Mouse (Mus musculus): ENCODE results near the gene Birc6.

The Birc6 gene

GRCm38 (mm10) chr17:74527729-74528607 lies at the start of gene Birc6:
Birc6 (plus strand) TSS chr17:74528295.
- DNase-seq (ENCODE audit: low read depth, low spot score), result peak; percentile 99

DNA sequence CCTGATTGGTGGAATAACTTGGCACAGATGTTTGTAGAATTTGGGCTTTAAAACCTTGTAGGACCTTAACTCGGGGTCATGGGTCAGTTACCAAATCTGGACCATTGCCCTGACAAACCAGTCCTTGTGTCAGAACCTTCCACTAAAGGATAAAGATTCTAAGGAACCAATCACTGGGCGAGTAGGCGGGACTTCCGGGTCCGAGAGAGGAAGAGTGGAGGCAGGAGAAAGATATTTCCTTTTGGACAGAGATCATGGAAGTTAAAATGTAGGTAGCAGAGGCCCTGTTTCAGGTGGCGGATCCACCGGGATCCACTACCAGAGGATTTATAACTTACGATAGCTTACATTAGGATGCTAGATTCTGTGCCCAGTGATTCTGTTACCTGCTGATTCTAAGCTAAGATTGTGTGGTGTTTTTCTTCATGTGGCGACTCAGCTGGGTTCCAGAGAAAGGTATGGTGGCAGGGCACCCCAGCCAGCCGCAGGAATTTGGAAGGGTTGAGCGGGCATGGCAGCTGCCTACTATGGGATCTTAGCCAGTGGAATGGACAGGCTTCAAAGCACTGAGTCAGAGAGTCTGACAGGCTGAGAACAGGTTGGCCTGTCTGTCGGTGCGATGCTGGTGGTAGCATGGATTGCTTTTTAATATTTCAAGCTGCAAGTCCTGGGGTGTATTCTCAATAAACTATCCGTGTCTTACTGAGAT lies 47.6 kb upstream of the Birc6 start:
- no peak for DNase-seq (ENCODE audit: low read depth, low spot score)

- peak; percentile 91 for DNase-seq (ENCODE audit: low read depth, low spot score)
Observed at GRCm38 (mm10) chr17:74489024-74489900, 38.8 kb upstream of the Birc6 start, which contains the start of gene Yipf4. Yipf4 (plus strand) TSS chr17:74489493.

DNA sequence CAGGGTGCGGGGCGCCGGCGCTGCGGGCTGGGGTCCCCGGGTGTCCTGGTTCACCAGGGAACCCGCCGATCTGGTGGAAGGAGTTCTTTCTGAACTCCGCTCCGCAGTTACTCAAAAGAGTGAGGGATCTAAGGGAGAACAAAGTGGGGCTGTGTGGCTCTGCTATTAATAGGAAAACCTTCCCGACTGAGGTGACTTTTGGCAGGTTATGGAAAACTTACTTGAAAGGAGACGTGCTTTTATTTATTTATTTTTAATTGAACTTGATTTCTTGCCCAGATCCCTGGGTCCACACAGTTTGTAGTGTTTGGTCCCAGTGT lies 38.2 kb upstream of the Birc6 start:
- no peak for DNase-seq (ENCODE audit: low read depth, low spot score)

DNA sequence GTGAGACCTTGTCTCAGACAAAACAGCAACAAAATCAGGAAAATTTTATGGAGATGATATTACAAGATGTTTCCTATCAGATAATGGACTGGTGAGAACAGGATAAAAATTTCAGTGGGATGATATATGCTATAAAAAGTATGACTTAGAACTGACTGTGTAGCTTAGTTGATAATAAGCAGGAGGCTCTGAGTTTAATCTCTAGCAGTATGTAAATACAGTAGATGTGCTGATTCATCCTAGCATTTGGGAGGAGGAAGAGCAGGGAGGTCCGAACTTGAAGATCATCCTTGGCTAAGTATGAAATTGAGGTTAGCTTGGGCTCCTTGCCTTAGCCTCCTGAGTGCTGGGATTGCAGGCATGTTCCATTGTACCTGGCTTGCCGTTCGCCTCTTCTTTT lies 36.5 kb upstream of the Birc6 start:
- DNase-seq (ENCODE audit: low read depth, low spot score), result no peak

GRCm38 (mm10) chr17:74500204-74500603 lies 27.9 kb upstream of the Birc6 start:
- DNase-seq (ENCODE audit: low read depth, low spot score), result no peak

- no peak for DNase-seq (ENCODE audit: low read depth, low spot score)
Observed at GRCm38 (mm10) chr17:74501085-74501484, 27.0 kb upstream of the Birc6 start.

DNA sequence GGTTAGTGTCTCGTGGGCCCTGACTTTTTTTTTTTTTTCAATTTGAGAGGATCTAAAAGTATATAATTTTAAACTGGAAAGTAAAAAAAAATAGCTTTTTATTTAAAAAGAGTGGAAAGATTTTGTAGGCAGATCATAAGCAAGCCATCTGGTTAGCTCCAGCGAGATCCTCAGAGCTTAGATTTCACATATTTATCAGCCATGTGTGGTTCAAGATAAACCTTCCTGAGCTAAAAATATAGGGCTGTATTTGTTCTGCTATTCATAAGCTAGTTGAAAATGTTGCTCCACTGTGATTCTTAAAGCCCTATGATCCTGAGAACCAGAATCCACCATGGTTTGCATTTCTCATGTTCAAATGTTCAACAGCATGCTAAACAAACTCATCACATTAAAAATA lies 20.2 kb upstream of the Birc6 start:
- peak; percentile 20 for DNase-seq (ENCODE audit: low read depth, low spot score)

DNA sequence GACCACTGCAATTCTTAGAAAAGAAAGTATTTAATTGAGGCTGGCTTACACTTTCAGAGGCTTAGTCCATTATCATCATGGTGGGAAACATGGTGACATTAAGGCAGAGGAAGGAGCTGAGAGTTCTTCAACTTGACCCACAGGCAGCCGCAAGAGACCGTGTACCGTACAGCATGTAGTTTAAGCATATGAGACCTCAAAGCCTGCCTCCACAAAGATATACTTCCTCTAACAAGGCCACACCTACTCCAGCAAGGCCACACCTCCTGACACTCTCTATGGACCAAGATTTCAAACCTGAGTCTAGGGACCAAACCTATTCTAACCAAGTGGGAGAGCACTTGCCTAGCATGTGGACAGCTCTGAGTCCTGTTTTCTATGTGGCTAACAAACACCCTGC lies 19.5 kb upstream of the Birc6 start:
- DNase-seq (ENCODE audit: low read depth, low spot score), result no peak

GRCm38 (mm10) chr17:74512308-74512707 lies 15.8 kb upstream of the Birc6 start:
- no peak for DNase-seq (ENCODE audit: low read depth, low spot score)

DNA sequence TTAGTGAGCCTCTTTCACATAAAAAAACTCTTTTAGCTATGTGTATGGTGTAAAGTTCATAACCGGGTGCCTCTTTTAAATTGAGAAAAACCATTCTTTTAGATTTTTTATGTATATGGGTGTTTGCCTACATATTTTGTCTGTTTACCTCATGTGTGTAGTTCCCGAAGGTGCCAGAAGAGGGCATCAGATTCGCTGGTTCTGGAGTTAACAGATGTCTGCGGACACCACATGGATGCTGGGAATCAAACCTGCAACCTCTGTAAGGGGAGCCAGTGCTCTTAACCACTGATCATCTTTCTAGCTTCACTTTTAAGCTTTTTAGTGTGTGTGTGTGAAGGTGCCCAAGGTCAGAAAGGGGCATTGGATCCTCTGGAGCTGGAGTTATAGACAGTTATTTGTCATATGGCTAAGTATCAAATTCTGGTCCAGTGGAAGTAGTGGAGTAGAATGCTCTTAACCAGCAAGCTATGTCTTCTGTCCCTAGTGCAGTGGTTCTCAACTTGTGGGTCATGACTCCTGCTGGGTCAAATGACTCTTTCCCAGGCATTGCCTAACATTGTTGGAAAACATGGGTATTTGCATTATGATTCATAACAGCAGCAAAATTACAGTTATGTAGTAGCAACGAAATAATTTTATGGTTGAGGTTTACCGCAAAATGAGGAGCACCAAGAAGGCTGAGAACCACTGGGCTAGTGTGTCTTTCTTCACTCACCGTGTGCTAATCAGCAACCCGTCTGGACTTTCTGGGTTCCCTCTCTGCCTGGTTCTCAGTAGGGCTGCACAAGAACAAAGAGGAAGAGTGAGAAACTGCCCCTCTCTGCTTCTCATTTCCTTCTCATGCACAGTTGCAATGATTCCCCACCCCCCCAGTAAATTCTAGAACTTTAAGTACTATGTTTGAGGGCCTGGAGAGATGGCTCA lies 5.0 kb upstream of the Birc6 start:
- no peak for DNase-seq (ENCODE audit: low read depth, low spot score)

DNA sequence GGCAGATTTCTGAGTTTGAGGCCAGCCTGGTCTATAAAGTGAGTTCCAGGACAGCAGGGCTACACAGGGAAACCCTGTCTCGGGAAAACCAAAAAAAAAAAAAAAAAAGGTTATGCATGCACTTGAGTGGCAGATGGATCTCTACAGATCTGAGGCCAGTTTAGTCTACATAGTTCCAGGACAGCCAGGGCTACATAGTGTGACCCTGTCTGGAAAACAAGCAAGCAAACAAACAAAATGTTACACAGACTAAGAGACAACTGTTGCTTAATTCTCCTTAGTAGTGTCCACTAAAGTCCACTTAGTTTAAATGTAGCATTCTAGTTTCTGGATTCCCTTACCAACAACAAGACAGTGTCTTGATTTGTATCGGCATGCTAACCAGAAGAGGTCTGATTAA lies 2.0 kb upstream of the Birc6 start:
- DNase-seq (ENCODE audit: low read depth, low spot score), result no peak

- no peak for DNase-seq (ENCODE audit: low read depth, low spot score)
Observed at GRCm38 (mm10) chr17:74526806-74527653, 1.1 kb upstream of the Birc6 start.

DNA sequence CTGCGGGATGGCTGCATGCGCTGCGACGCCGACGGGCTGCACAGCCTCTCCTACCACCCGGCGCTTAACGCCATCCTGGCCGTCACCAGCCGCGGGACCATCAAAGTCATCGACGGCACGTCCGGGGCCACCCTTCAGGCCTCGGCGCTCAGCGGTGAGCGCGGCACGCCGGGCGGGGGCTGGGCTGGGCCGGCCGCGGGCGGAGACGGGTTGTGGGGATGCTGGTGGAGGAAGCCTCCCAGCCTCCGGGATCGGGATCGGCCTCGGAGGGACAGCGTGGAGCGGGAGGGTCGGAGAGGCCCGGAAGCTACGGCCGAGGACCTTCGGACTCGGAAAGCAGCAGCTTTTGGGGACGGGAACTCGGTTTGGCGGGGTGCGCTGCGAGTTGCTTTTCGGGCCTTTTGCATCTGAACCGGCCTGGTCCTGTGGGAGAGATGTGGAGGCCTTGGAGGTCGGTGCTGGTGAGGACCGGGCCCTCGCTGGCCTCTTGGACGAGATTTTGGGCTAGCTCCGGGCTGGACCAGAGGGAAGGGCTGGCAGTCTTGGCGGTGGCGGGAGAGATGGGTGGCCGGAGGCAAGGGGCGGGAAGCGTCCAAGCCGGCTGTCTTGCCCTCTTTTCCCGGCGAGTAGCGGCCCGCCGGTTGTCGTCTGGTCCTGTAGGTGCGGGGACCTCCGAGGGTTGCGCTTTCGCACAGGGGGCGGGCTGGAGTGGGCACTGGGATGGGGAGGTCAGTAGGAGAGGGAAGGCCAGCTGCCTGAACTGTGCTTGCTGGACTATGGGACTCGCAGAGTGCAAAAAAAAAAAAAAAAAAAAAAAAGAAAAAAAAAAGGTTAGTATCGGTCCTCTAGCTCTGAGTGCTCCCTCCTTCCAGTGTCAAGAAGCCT lies 795 bp downstream of the Birc6 start:
- peak; percentile 8 for DNase-seq (ENCODE audit: low read depth, low spot score)

GRCm38 (mm10) chr17:74529533-74529824 lies 1.4 kb downstream of the Birc6 start:
- DNase-seq (ENCODE audit: low read depth, low spot score), result no peak

- DNase-seq (ENCODE audit: low read depth, low spot score), result no peak
Observed at GRCm38 (mm10) chr17:74534971-74535370, 6.9 kb downstream of the Birc6 start.

GRCm38 (mm10) chr17:74537526-74537925 lies 9.4 kb downstream of the Birc6 start:
- DNase-seq (ENCODE audit: low read depth, low spot score), result no peak

DNA sequence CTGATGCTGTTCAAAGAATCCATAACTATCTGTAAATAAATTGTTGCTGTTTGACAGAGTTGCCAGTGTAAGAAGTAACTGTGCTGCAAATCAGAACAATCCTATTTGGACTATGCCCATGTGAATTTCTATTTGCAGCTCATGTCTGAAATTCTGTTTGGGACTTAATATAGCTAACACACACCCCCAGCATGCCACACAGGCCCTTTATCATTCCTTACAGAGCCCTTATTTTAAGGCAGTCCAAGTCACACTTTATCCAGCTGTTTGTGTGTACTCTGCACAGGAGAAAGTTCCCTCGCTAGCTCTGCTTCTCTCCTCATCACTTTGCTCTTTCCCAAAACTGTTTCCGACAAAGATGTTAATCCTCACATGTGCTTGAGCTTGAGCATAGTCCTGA lies 15.5 kb downstream of the Birc6 start:
- DNase-seq (ENCODE audit: low read depth, low spot score), result no peak

GRCm38 (mm10) chr17:74554118-74554517 lies 26.0 kb downstream of the Birc6 start:
- no peak for DNase-seq (ENCODE audit: low read depth, low spot score)

Data from brain, embryonic 18.5 days (tissue).